Mouse (Mus musculus) small intestine, adult 2 months (tissue): ENCODE measurements around the gene Sgpp1. TPM values are rescaled to one million over a fixed set of nuclear protein-coding genes. Genes with fewer than 3 reads are reported as not detected.

Experiments
- H3K27ac ChIP-seq: fragments of 200-500 bp; 2 replicates; pipeline ENCODE4 v1.5.1; 2012; ENCODE audit warnings: low read depth, low read length, control low read depth, inconsistent platforms; ENCODE audit not compliant: insufficient read depth
- H3K27me3 ChIP-seq: fragments of 200-500 bp; 2 replicates; pipeline ENCODE4 v1.6.1; 2012; ENCODE audit warnings: mild to moderate bottlenecking, moderate library complexity, low read length, inconsistent platforms; ENCODE audit not compliant: control insufficient read depth, insufficient read depth
- H3K36me3 ChIP-seq: fragments of 200-500 bp; 2 replicates; pipeline ENCODE4 v1.6.1; 2012; ENCODE audit warnings: mild to moderate bottlenecking, low read length, control low read depth, inconsistent platforms; ENCODE audit not compliant: control insufficient read depth, insufficient read depth
- H3K4me1 ChIP-seq: fragments of 200-500 bp; 2 replicates; pipeline ENCODE4 v1.6.1; 2012; ENCODE audit warnings: low read length, inconsistent platforms, mixed read lengths; ENCODE audit not compliant: control insufficient read depth, insufficient read depth, insufficient read length
- H3K4me3 ChIP-seq: fragments of 200-500 bp; 2 replicates; pipeline ENCODE4 v1.5.1; 2012; ENCODE audit warnings: low read depth, mild to moderate bottlenecking, control low read depth, inconsistent platforms, low read length, moderate library complexity
- CTCF ChIP-seq: fragments of 200-500 bp; IDR thresholded peaks from 2 replicates; pipeline ENCODE4 v1.5.1; 2012; ENCODE audit warnings: low read depth, mild to moderate bottlenecking, control low read depth, inconsistent platforms, low read length, moderate library complexity, mixed read lengths; ENCODE audit not compliant: insufficient replicate concordance, insufficient read length; ENCODE audit errors: extremely low read depth
- POLR2A ChIP-seq: fragments of 200-500 bp; IDR thresholded peaks from 2 replicates; pipeline ENCODE4 v1.6.1; 2012; ENCODE audit warnings: low read depth, mild to moderate bottlenecking, control low read depth, inconsistent platforms, low read length, moderate library complexity
- WGBS: fragments of 180-500 bp; shearing (Covaris S2); methylation state at CpG from one replicate; pipeline ENCODE4 v1.1.7; 2018; 5-methylcytosine and 5-hydroxymethylcytosine counted together
- polyA plus RNA-seq: library from polyadenylated mRNA; depleted of rRNA; stranded (reverse); fragments of >200 nt; gene quantifications from 2 replicates; pipeline ENCODE4 v1.2.3, GENCODE M21; 2012

The Sgpp1 gene
- polyA plus RNA-seq, 1 experiment = 13.1 TPM

GRCm38 (mm10) chr12:75766885-75767317, 31.4 kb upstream of the Sgpp1 start:
- no peaks in the 10 kb centered on the region for H3K36me3 ChIP-seq
- no peak overlapping the region for H3K4me3 ChIP-seq
- WGBS = 22% methylated on average over 8 of the region's 8 CpGs
- H3K27ac ChIP-seq = no peak overlapping the region
- TF ChIP-seq CTCF (no peak), POLR2A (no peak)
- peaks cover 12% of the 10 kb centered on the region; the same call in 1 of the 2 replicates for H3K4me1 ChIP-seq
- no peaks in the 10 kb centered on the region for H3K27me3 ChIP-seq

- no peaks in the 10 kb centered on the region for H3K27me3 ChIP-seq
- no peak for TF ChIP-seq CTCF
- H3K36me3 ChIP-seq = no peaks in the 10 kb centered on the region
- 32% methylated on average over 6 of the region's 6 CpGs for WGBS
- no peak overlapping the region for H3K27ac ChIP-seq
- H3K4me3 ChIP-seq = no peak overlapping the region
- peaks cover 12% of the 10 kb centered on the region; the same call in 1 of the 2 replicates for H3K4me1 ChIP-seq
These were observed 30.9 kb upstream of the Sgpp1 start for GRCm38 (mm10) chr12:75766395-75766794.

- TF ChIP-seq CTCF = no peak
- no peak for TF ChIP-seq POLR2A
- no peak overlapping the region for H3K27ac ChIP-seq
- H3K36me3 ChIP-seq = no peaks in the 10 kb centered on the region
- 26% methylated on average over 3 of the region's 3 CpGs for WGBS
- H3K27me3 ChIP-seq = no peaks in the 10 kb centered on the region
- peaks cover 12% of the 10 kb centered on the region; the same call in 1 of the 2 replicates for H3K4me1 ChIP-seq
- H3K4me3 ChIP-seq = no peak overlapping the region
These were observed 30.2 kb upstream of the Sgpp1 start for GRCm38 (mm10) chr12:75765751-75766150.

GRCm38 (mm10) chr12:75756387-75756786, 20.9 kb upstream of the Sgpp1 start:
- Histone ChIP-seq H3K27ac (no peak overlapping the region), H3K36me3 (no peaks in the 10 kb centered on the region), H3K4me1 (no peaks in the 10 kb centered on the region), H3K27me3 (0 out of 2 replicates have a peak, but pooled peaks cover 3% of the 10 kb centered on the region), H3K4me3 (no peak overlapping the region)
- TF ChIP-seq POLR2A (no peak), CTCF (no peak)
- WGBS = 84% methylated on average over 2 of the region's 2 CpGs

GRCm38 (mm10) chr12:75753730-75754129, 18.2 kb upstream of the Sgpp1 start:
- H3K4me1 ChIP-seq = no peaks in the 10 kb centered on the region
- H3K36me3 ChIP-seq = no peaks in the 10 kb centered on the region
- H3K4me3 ChIP-seq = no peak overlapping the region
- no peak overlapping the region for H3K27ac ChIP-seq
- WGBS = 77% methylated on average over 8 of the region's 8 CpGs
- 0 out of 2 replicates have a peak, but pooled peaks cover 6% of the 10 kb centered on the region for H3K27me3 ChIP-seq
- TF ChIP-seq CTCF (no peak), POLR2A (no peak)

GRCm38 (mm10) chr12:75752077-75752476, 16.5 kb upstream of the Sgpp1 start:
- Histone ChIP-seq H3K4me3 (no peak overlapping the region), H3K27ac (no peak overlapping the region), H3K27me3 (peaks cover 9% of the 10 kb centered on the region), H3K4me1 (no peaks in the 10 kb centered on the region), H3K36me3 (no peaks in the 10 kb centered on the region)
- 28% methylated on average over 3 of the region's 3 CpGs for WGBS
- no peak for TF ChIP-seq POLR2A
- no peak for TF ChIP-seq CTCF

GRCm38 (mm10) chr12:75748574-75748973, 13.0 kb upstream of the Sgpp1 start:
- Histone ChIP-seq H3K4me1 (no peaks in the 10 kb centered on the region), H3K27ac (no peak overlapping the region), H3K4me3 (no peak overlapping the region), H3K36me3 (no peaks in the 10 kb centered on the region), H3K27me3 (peaks cover 6% of the 10 kb centered on the region)
- TF ChIP-seq POLR2A (no peak), CTCF (no peak)
- 45% methylated on average over 4 of the region's 4 CpGs for WGBS
